Mouse (Mus musculus): Measurements from ENCODE around the gene Prox1. TPM values are rescaled to one million over a fixed set of nuclear protein-coding genes. Genes with fewer than 3 reads are reported as not detected.

Gene Prox1
- polyA plus RNA-seq (2012; rRNA removed): 0.78 and 1.2 TPM in 2 replicates

- WGBS: under 1% methylated on average over 59 of the region's 62 CpGs
- no peak for TF ChIP-seq POLR2A (IDR thresholded peaks at IDR 0.05; ENCODE audit: borderline replicate concordance, extremely low read depth, low read depth, low read length)
- TF ChIP-seq CTCF (IDR thresholded peaks at IDR 0.05; ENCODE audit: insufficient read depth, low read length): no peak
- Histone ChIP-seq H3K4me1 (ENCODE audit: control insufficient read depth, insufficient read depth, low read length) (peaks cover 11% of the 10 kb centered on the region), H3K4me3 (replicated peaks; ENCODE audit: extremely low read depth, low read depth, low read length) (peak within 1 kb of the TSS; percentile 73)
- DNase-seq: no peak
Measured at GRCm38 (mm10) chr1:190169911-190170818, at the start of gene Prox1. TSS of gene Prox1 (minus strand) at chr1:190170714.

GRCm38 (mm10) chr1:190216621-190217020, 46.1 kb upstream of the Prox1 start:
- DNase-seq: no peak
- H3K4me3 ChIP-seq (replicated peaks; ENCODE audit: extremely low read depth, low read depth, low read length): no peak overlapping the region
- 87% methylated on average over 15 of the region's 15 CpGs for WGBS
- TF ChIP-seq POLR2A (IDR thresholded peaks at IDR 0.05; ENCODE audit: borderline replicate concordance, extremely low read depth, low read depth, low read length) (no peak), CTCF (IDR thresholded peaks at IDR 0.05; ENCODE audit: insufficient read depth, low read length) (no peak)
- H3K4me1 ChIP-seq (ENCODE audit: control insufficient read depth, insufficient read depth, low read length): no peaks in the 10 kb centered on the region

- no peak for TF ChIP-seq POLR2A (IDR thresholded peaks at IDR 0.05; ENCODE audit: borderline replicate concordance, extremely low read depth, low read depth, low read length)
- no peak for TF ChIP-seq CTCF (IDR thresholded peaks at IDR 0.05; ENCODE audit: insufficient read depth, low read length)
- DNase-seq: no peak
- Histone ChIP-seq H3K4me3 (replicated peaks; ENCODE audit: extremely low read depth, low read depth, low read length) (no peak overlapping the region), H3K4me1 (ENCODE audit: control insufficient read depth, insufficient read depth, low read length) (no peaks in the 10 kb centered on the region)
- 20% methylated on average over 7 of the region's 7 CpGs for WGBS
Measured at GRCm38 (mm10) chr1:190214626-190215025, 44.1 kb upstream of the Prox1 start.

GRCm38 (mm10) chr1:190213175-190213574, 42.7 kb upstream of the Prox1 start:
- Histone ChIP-seq H3K4me1 (ENCODE audit: control insufficient read depth, insufficient read depth, low read length) (no peaks in the 10 kb centered on the region), H3K4me3 (replicated peaks; ENCODE audit: extremely low read depth, low read depth, low read length) (no peak overlapping the region)
- 92% methylated on average over 6 of the region's 6 CpGs for WGBS
- TF ChIP-seq CTCF (IDR thresholded peaks at IDR 0.05; ENCODE audit: insufficient read depth, low read length): no peak
- no peak for DNase-seq

GRCm38 (mm10) chr1:190207246-190207645, 36.7 kb upstream of the Prox1 start:
- DNase-seq: no peak
- no peaks in the 10 kb centered on the region for H3K4me1 ChIP-seq (ENCODE audit: control insufficient read depth, insufficient read depth, low read length)
- 85% methylated on average over 8 of the region's 8 CpGs for WGBS
- no peak overlapping the region for H3K4me3 ChIP-seq (replicated peaks; ENCODE audit: extremely low read depth, low read depth, low read length)
- TF ChIP-seq CTCF (IDR thresholded peaks at IDR 0.05; ENCODE audit: insufficient read depth, low read length): no peak

GRCm38 (mm10) chr1:190205691-190206090, 35.2 kb upstream of the Prox1 start:
- TF ChIP-seq POLR2A (IDR thresholded peaks at IDR 0.05; ENCODE audit: borderline replicate concordance, extremely low read depth, low read depth, low read length) (no peak), CTCF (IDR thresholded peaks at IDR 0.05; ENCODE audit: insufficient read depth, low read length) (no peak)
- WGBS: 67% methylated on average over 2 of the region's 2 CpGs
- no peak for DNase-seq
- no peaks in the 10 kb centered on the region for H3K4me1 ChIP-seq (ENCODE audit: control insufficient read depth, insufficient read depth, low read length)
- H3K4me3 ChIP-seq (replicated peaks; ENCODE audit: extremely low read depth, low read depth, low read length): no peak overlapping the region

GRCm38 (mm10) chr1:190204378-190205070, 34.0 kb upstream of the Prox1 start:
- Histone ChIP-seq H3K4me1 (ENCODE audit: control insufficient read depth, insufficient read depth, low read length) (no peaks in the 10 kb centered on the region), H3K4me3 (replicated peaks; ENCODE audit: extremely low read depth, low read depth, low read length) (no peak overlapping the region)
- DNase-seq: no peak
- 55% methylated on average over 10 of the region's 10 CpGs for WGBS
- no peak for TF ChIP-seq POLR2A (IDR thresholded peaks at IDR 0.05; ENCODE audit: borderline replicate concordance, extremely low read depth, low read depth, low read length)
- no peak for TF ChIP-seq CTCF (IDR thresholded peaks at IDR 0.05; ENCODE audit: insufficient read depth, low read length)

GRCm38 (mm10) chr1:190201696-190202095, 31.2 kb upstream of the Prox1 start:
- WGBS: 60% methylated on average over 6 of the region's 6 CpGs

GRCm38 (mm10) chr1:190200996-190201395, 30.5 kb upstream of the Prox1 start:
- DNase-seq: no peak
- TF ChIP-seq POLR2A (IDR thresholded peaks at IDR 0.05; ENCODE audit: borderline replicate concordance, extremely low read depth, low read depth, low read length) (no peak), CTCF (IDR thresholded peaks at IDR 0.05; ENCODE audit: insufficient read depth, low read length) (no peak)
- Histone ChIP-seq H3K4me1 (ENCODE audit: control insufficient read depth, insufficient read depth, low read length) (no peaks in the 10 kb centered on the region), H3K4me3 (replicated peaks; ENCODE audit: extremely low read depth, low read depth, low read length) (no peak overlapping the region)
- WGBS: 89% methylated on average over 4 of the region's 4 CpGs

More at GRCm38 (mm10) chr1:190201696-190202095, 31.2 kb upstream of the Prox1 start:
- no peak overlapping the region for H3K4me3 ChIP-seq (replicated peaks; ENCODE audit: extremely low read depth, low read depth, low read length)
- TF ChIP-seq POLR2A (IDR thresholded peaks at IDR 0.05; ENCODE audit: borderline replicate concordance, extremely low read depth, low read depth, low read length) (no peak), CTCF (IDR thresholded peaks at IDR 0.05; ENCODE audit: insufficient read depth, low read length) (no peak)
- DNase-seq: no peak
- H3K4me1 ChIP-seq (ENCODE audit: control insufficient read depth, insufficient read depth, low read length): no peaks in the 10 kb centered on the region

All from lung, adult 2 months (tissue).